Mouse (Mus musculus) kidney, postnatal 14 days (tissue): ENCODE measurements around the gene Gss.
A peak's percentile ranks its signal among the peaks of the same experiment; 100 is the strongest.
"Not testable (repeated sequence)": the region's sequence is repeated elsewhere in the genome, so short reads cannot be mapped to it uniquely, and the experiment has no call there.

Experiments used
- DNase-seq: peaks from one replicate; pipeline ENCODE4 v3.0.0; 2022; ENCODE audit warnings: mixed read lengths

Gss gene

GRCm38 (mm10) chr2:155573001-155573400 is 19.6 kb downstream of the Gss start:
- no peak for DNase-seq

GRCm38 (mm10) chr2:155569223-155569807 is 23.3 kb downstream of the Gss start:
- no peak for DNase-seq

GRCm38 (mm10) chr2:155567751-155568150 is 24.9 kb downstream of the Gss start:
- DNase-seq = no peak

GRCm38 (mm10) chr2:155562934-155563333 is 29.7 kb downstream of the Gss start:
- no peak for DNase-seq

GRCm38 (mm10) chr2:155562209-155562608 is 30.4 kb downstream of the Gss start:
- DNase-seq = no peak

- DNase-seq = no peak
These were observed 38.1 kb downstream of the Gss start for GRCm38 (mm10) chr2:155554426-155554985.

- DNase-seq = no peak
These were observed 39.7 kb downstream of the Gss start for GRCm38 (mm10) chr2:155552949-155553354.

GRCm38 (mm10) chr2:155552336-155552735 is 40.3 kb downstream of the Gss start:
- no peak for DNase-seq

GRCm38 (mm10) chr2:155546955-155547354 is 45.7 kb downstream of the Gss start:
- no peak for DNase-seq

GRCm38 (mm10) chr2:155540822-155541458 is 51.7 kb downstream of the Gss start:
- DNase-seq = peak; percentile 12

GRCm38 (mm10) chr2:155539696-155540095 is 52.9 kb downstream of the Gss start:
- no peak for DNase-seq

- not testable (repeated sequence) for DNase-seq
These were observed 54.0 kb downstream of the Gss start for GRCm38 (mm10) chr2:155538463-155539057.

- no peak for DNase-seq
These were observed 54.7 kb downstream of the Gss start for GRCm38 (mm10) chr2:155537761-155538462.

- no peak for DNase-seq
These were observed 56.3 kb downstream of the Gss start for GRCm38 (mm10) chr2:155536292-155536691.

GRCm38 (mm10) chr2:155527367-155527766 is 65.2 kb downstream of the Gss start:
- no peak for DNase-seq

- DNase-seq = no peak
These were observed 68.2 kb downstream of the Gss start for GRCm38 (mm10) chr2:155524378-155524777.

- DNase-seq = no peak
These were observed 68.9 kb downstream of the Gss start for GRCm38 (mm10) chr2:155523706-155524105.

- DNase-seq = no peak
These were observed 73.9 kb downstream of the Gss start for GRCm38 (mm10) chr2:155518531-155519270.

- DNase-seq = peak; percentile 99
These were observed 74.9 kb downstream of the Gss start, which contains the start of the genes Acss2 and Ggt7 for GRCm38 (mm10) chr2:155517455-155518423. TSS of gene Acss2 (plus strand) at chr2:155517948. TSS of gene Ggt7 (minus strand) at chr2:155518237.

GRCm38 (mm10) chr2:155515941-155516340 is 76.7 kb downstream of the Gss start:
- DNase-seq = peak; percentile 78

- peak; percentile 78 for DNase-seq
These were observed 77.9 kb downstream of the Gss start for GRCm38 (mm10) chr2:155514666-155515065.
